8 mouse cellular contexts compared by ENCODE assay signal in the genomic region with DNA sequence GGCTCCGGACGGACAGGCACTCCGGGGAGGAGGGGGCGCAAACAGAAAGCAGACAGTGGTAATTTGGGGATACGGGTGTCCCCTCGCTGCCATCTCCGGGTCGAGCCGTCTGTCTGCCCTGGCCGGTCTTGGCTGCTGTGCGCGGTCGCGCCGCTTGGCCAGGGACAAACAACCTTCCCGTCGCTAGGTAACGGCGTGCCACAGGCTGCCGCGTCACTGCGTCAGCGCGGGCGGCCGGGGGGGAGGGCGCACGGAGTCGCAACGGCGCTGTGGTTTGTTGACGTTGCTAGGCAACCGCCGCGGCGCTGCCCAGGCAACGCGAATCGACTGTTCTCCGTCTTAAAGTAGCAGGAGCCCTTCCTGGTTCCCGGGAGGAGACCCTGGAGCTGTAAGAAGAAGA. TPM values are rescaled to one million over a fixed set of nuclear protein-coding genes. Genes with fewer than 3 reads are reported as not detected.
DNase-seq lines count a peak whose midpoint lies in the region; ATAC-seq and TF ChIP-seq lines count a peak whose summit lies in the region.

No protein-coding gene starts in this region.

- ATAC-seq in embryonic facial prominence, embryonic 13.5 days (ENCODE audit: insufficient number of reproducible peaks, insufficient read depth, low FRiP score, low TSS enrichment, low read depth) = peak; percentile 85
- ATAC-seq in limb, embryonic 13.5 days (ENCODE audit: low FRiP score, low read depth) = peak; percentile 95
- peak; percentile 95 for ATAC-seq in midbrain, embryonic 15.5 days (replicated peaks)

- H3K36me3 ChIP-seq in embryonic facial prominence, embryonic 13.5 days = no peaks in the 10 kb centered on the region
- no peaks in the 10 kb centered on the region for H3K36me3 ChIP-seq in heart, adult 2 months (ENCODE audit: control insufficient read depth, insufficient read depth, low read length)
- H3K36me3 ChIP-seq in kidney, adult 2 months (ENCODE audit: control insufficient read depth, insufficient read depth, low read length) = no peaks in the 10 kb centered on the region
- no peaks in the 10 kb centered on the region for H3K36me3 ChIP-seq in limb, embryonic 13.5 days
- H3K36me3 ChIP-seq in midbrain, embryonic 15.5 days (replicated peaks) = no peaks in the 10 kb centered on the region

- peak; percentile 68 for TF ChIP-seq POLR2A in heart, adult 2 months (IDR thresholded peaks at IDR 0.05; ENCODE audit: insufficient read depth, low read depth, low read length)
- TF ChIP-seq POLR2A in kidney, adult 2 months (IDR thresholded peaks at IDR 0.05; ENCODE audit: low read depth, low read length) = no peak

- peak overlapping the region; percentile 53 for H3K4me3 ChIP-seq in embryonic facial prominence, embryonic 13.5 days
- peak overlapping the region; percentile 55 for H3K4me3 ChIP-seq in heart, adult 2 months
- peak overlapping the region; percentile 45 for H3K4me3 ChIP-seq in kidney, adult 2 months (ENCODE audit: insufficient read depth, low read depth, low read length)
- peak overlapping the region; percentile 49 for H3K4me3 ChIP-seq in limb, embryonic 13.5 days
- H3K4me3 ChIP-seq in midbrain, embryonic 15.5 days = peak overlapping the region; percentile 50

- under 1% methylated on average over 41 of the region's 41 CpGs for WGBS in embryonic facial prominence, embryonic 13.5 days
- WGBS in heart, adult 2 months = 1% methylated on average over 41 of the region's 41 CpGs
- under 1% methylated on average over 41 of the region's 41 CpGs for WGBS in kidney, adult 2 months
- WGBS in limb, embryonic 13.5 days = under 1% methylated on average over 40 of the region's 41 CpGs
- WGBS in midbrain, embryonic 15.5 days = under 1% methylated on average over 41 of the region's 41 CpGs

- H3K27me3 ChIP-seq in embryonic facial prominence, embryonic 13.5 days = peaks cover 45% of the 10 kb centered on the region
- no peaks in the 10 kb centered on the region for H3K27me3 ChIP-seq in heart, adult 2 months (ENCODE audit: control insufficient read depth, insufficient read depth, low read length)
- H3K27me3 ChIP-seq in kidney, adult 2 months (replicated peaks; ENCODE audit: control insufficient read depth, insufficient read depth, low read length) = no peaks in the 10 kb centered on the region
- peaks cover 68% of the 10 kb centered on the region for H3K27me3 ChIP-seq in limb, embryonic 13.5 days
- no peaks in the 10 kb centered on the region; the same call in 1 of the 2 replicates for H3K27me3 ChIP-seq in midbrain, embryonic 15.5 days (replicated peaks)

- H3K9me3 ChIP-seq in embryonic facial prominence, embryonic 13.5 days = no peaks in the 10 kb centered on the region
- H3K9me3 ChIP-seq in limb, embryonic 13.5 days = no peaks in the 10 kb centered on the region
- H3K9me3 ChIP-seq in midbrain, embryonic 15.5 days = no peaks in the 10 kb centered on the region

- H3K27ac ChIP-seq in embryonic facial prominence, embryonic 13.5 days = no peak overlapping the region
- H3K27ac ChIP-seq in heart, adult 2 months = peak overlapping the region; percentile 82
- 0 out of 2 replicates have a peak overlapping the region, but pooled peaks have one; percentile 4 for H3K27ac ChIP-seq in kidney, adult 2 months (ENCODE audit: insufficient read depth, low read depth, low read length)
- no peak overlapping the region; the same call in 1 of the 2 replicates for H3K27ac ChIP-seq in limb, embryonic 13.5 days
- peak overlapping the region; percentile 64 for H3K27ac ChIP-seq in midbrain, embryonic 15.5 days

- H3K4me1 ChIP-seq in embryonic facial prominence, embryonic 13.5 days = peaks cover 11% of the 10 kb centered on the region
- H3K4me1 ChIP-seq in heart, adult 2 months (ENCODE audit: control insufficient read depth, insufficient read depth, low read length) = peaks cover 12% of the 10 kb centered on the region
- H3K4me1 ChIP-seq in kidney, adult 2 months (ENCODE audit: control insufficient read depth, insufficient read depth, low read length) = peaks cover 7% of the 10 kb centered on the region; the same call in 1 of the 2 replicates
- H3K4me1 ChIP-seq in limb, embryonic 13.5 days = peaks cover 10% of the 10 kb centered on the region
- H3K4me1 ChIP-seq in midbrain, embryonic 15.5 days = peaks cover 13% of the 10 kb centered on the region

- peak overlapping the region; percentile 65 for H3K9ac ChIP-seq in embryonic facial prominence, embryonic 13.5 days
- peak overlapping the region; percentile 67 for H3K9ac ChIP-seq in heart, adult 2 months (ENCODE audit: low read depth, low read length)
- H3K9ac ChIP-seq in limb, embryonic 13.5 days = peak overlapping the region; percentile 62
- peak overlapping the region; percentile 37 for H3K9ac ChIP-seq in midbrain, embryonic 15.5 days

- peak overlapping the region; percentile 88 for H3K4me2 ChIP-seq in embryonic facial prominence, embryonic 13.5 days
- peak overlapping the region; percentile 74 for H3K4me2 ChIP-seq in limb, embryonic 13.5 days (replicated peaks)
- H3K4me2 ChIP-seq in midbrain, embryonic 15.5 days = peak overlapping the region; percentile 81

- no peaks in the 10 kb centered on the region for H3K79me2 ChIP-seq in heart, adult 2 months (replicated peaks; ENCODE audit: control insufficient read depth, insufficient read depth, low read length)

- peak; percentile 54 for TF ChIP-seq CTCF in heart, adult 2 months (IDR thresholded peaks at IDR 0.05)
- TF ChIP-seq CTCF in kidney, adult 2 months (conservative IDR thresholded peaks at IDR 0.05; ENCODE audit: insufficient read depth, insufficient read length, low read depth, low read length) = no peak; the same call in 1 of the 2 replicates

- intact Hi-C loops in heart, adult 2 months (cut with DNase I) = no loop called here

- DNase-seq in 416B (ENCODE audit: low read depth) = peak; percentile 93
- peak; percentile 91 for DNase-seq in adrenal gland, postnatal 4 days (ENCODE audit: low spot score in 2 of 2)
- peak; percentile 96 to 98 for DNase-seq in heart, adult 2 months
- peak; percentile 98 for DNase-seq in kidney, adult 2 months
- DNase-seq in spleen, adult 18-20 months = peak; percentile 89 to 92

- TF ChIP-seq EP300 in heart, adult 2 months (IDR thresholded peaks at IDR 0.05; ENCODE audit: insufficient read depth, low read depth, low read length) = peak; percentile 72

RNA-seq across cellular contexts. Expression of a gene that starts 10.1 kb away (rescaled TPM):
- total RNA-seq in adrenal gland, postnatal 4 days (2021) = under 1 TPM; 0.85 to 0.98 TPM
- 0.06 and 0.23 TPM in 2 replicates for polyA plus RNA-seq in embryonic facial prominence, embryonic 13.5 days (2015; fragmentation: Nextera tagmentation; extraction: Ambion mirVana)
- 1 to 10 TPM in 1 of 2 experiments, under 1 TPM in 1; 0.89 to 1.1 TPM for total RNA-seq in heart, adult 2 months (2021)
- polyA plus RNA-seq in heart, adult 2 months (2012; rRNA removed) = 0.94 and 1.1 TPM in 2 replicates
- 0.17 and 0.19 TPM in 2 replicates for polyA plus RNA-seq in kidney, adult 2 months (2012; rRNA removed)
- 0.23 and 0.27 TPM in 2 replicates for polyA plus RNA-seq in limb, embryonic 13.5 days (2015; fragmentation: Nextera tagmentation; extraction: Ambion mirVana)
- 0.08 TPM in 1 of 2 replicates, not detected in the other for polyA plus RNA-seq in midbrain, embryonic 15.5 days (2015; fragmentation: Nextera tagmentation; extraction: Ambion mirVana)

RNA-seq across cellular contexts. Expression of a gene that starts 24.7 kb away (rescaled TPM):
- 10 to 100 TPM; 38.6 to 45.2 TPM for total RNA-seq in adrenal gland, postnatal 4 days (2021)
- 93.2 and 106 TPM in 2 replicates for polyA plus RNA-seq in embryonic facial prominence, embryonic 13.5 days (2015; fragmentation: Nextera tagmentation; extraction: Ambion mirVana)
- total RNA-seq in heart, adult 2 months (2021) = 10 to 100 TPM; 46.8 to 48.6 TPM
- polyA plus RNA-seq in heart, adult 2 months (2012; rRNA removed) = 47.1 and 49.1 TPM in 2 replicates
- polyA plus RNA-seq in kidney, adult 2 months (2012; rRNA removed) = 27.6 and 31.9 TPM in 2 replicates
- 89.1 and 96.4 TPM in 2 replicates for polyA plus RNA-seq in limb, embryonic 13.5 days (2015; fragmentation: Nextera tagmentation; extraction: Ambion mirVana)
- 80.2 and 83.3 TPM in 2 replicates for polyA plus RNA-seq in midbrain, embryonic 15.5 days (2015; fragmentation: Nextera tagmentation; extraction: Ambion mirVana)

RNA-seq across cellular contexts. Expression of a gene that starts 37.5 kb away (rescaled TPM):
- 10 to 100 TPM; 19.3 to 28.8 TPM for total RNA-seq in adrenal gland, postnatal 4 days (2021)
- polyA plus RNA-seq in embryonic facial prominence, embryonic 13.5 days (2015; fragmentation: Nextera tagmentation; extraction: Ambion mirVana) = 10.2 and 11.7 TPM in 2 replicates
- 100 to 1,000 TPM; 114 to 136 TPM for total RNA-seq in heart, adult 2 months (2021)
- 273 and 340 TPM in 2 replicates for polyA plus RNA-seq in heart, adult 2 months (2012; rRNA removed)
- polyA plus RNA-seq in kidney, adult 2 months (2012; rRNA removed) = 7.6 and 19.1 TPM in 2 replicates
- polyA plus RNA-seq in limb, embryonic 13.5 days (2015; fragmentation: Nextera tagmentation; extraction: Ambion mirVana) = 20.2 and 20.9 TPM in 2 replicates
- 112 and 121 TPM in 2 replicates for polyA plus RNA-seq in midbrain, embryonic 15.5 days (2015; fragmentation: Nextera tagmentation; extraction: Ambion mirVana)

RNA-seq across cellular contexts. Expression of a gene that starts 39.4 kb away (rescaled TPM):
- 10 to 100 TPM; 14.1 to 16.1 TPM for total RNA-seq in adrenal gland, postnatal 4 days (2021)
- 29.4 and 30.5 TPM in 2 replicates for polyA plus RNA-seq in embryonic facial prominence, embryonic 13.5 days (2015; fragmentation: Nextera tagmentation; extraction: Ambion mirVana)
- 1 to 10 TPM; 9.3 to 9.7 TPM for total RNA-seq in heart, adult 2 months (2021)
- polyA plus RNA-seq in heart, adult 2 months (2012; rRNA removed) = 4.4 and 4.7 TPM in 2 replicates
- 5.3 and 5.9 TPM in 2 replicates for polyA plus RNA-seq in kidney, adult 2 months (2012; rRNA removed)
- 29.9 and 31.8 TPM in 2 replicates for polyA plus RNA-seq in limb, embryonic 13.5 days (2015; fragmentation: Nextera tagmentation; extraction: Ambion mirVana)
- polyA plus RNA-seq in midbrain, embryonic 15.5 days (2015; fragmentation: Nextera tagmentation; extraction: Ambion mirVana) = 22.0 and 25.1 TPM in 2 replicates

RNA-seq across cellular contexts. Expression of a gene that starts 39.6 kb away (rescaled TPM):
- 1 to 10 TPM; 9.1 to 9.6 TPM for total RNA-seq in adrenal gland, postnatal 4 days (2021)
- 8.3 and 12.6 TPM in 2 replicates for polyA plus RNA-seq in embryonic facial prominence, embryonic 13.5 days (2015; fragmentation: Nextera tagmentation; extraction: Ambion mirVana)
- 10 to 100 TPM; 43.9 to 45.1 TPM for total RNA-seq in heart, adult 2 months (2021)
- 23.5 and 30.1 TPM in 2 replicates for polyA plus RNA-seq in heart, adult 2 months (2012; rRNA removed)
- 5.9 and 6.8 TPM in 2 replicates for polyA plus RNA-seq in kidney, adult 2 months (2012; rRNA removed)
- polyA plus RNA-seq in limb, embryonic 13.5 days (2015; fragmentation: Nextera tagmentation; extraction: Ambion mirVana) = 9.0 and 9.6 TPM in 2 replicates
- polyA plus RNA-seq in midbrain, embryonic 15.5 days (2015; fragmentation: Nextera tagmentation; extraction: Ambion mirVana) = 2.1 and 2.5 TPM in 2 replicates

Comparison
In these comparisons a context has a peak if more than half of its experiments do, and no peak if none do; other contexts are left out.
1. H3K27ac ChIP-seq: peak in heart, adult 2 months (single experiment), kidney, adult 2 months (single experiment) and midbrain, embryonic 15.5 days (single experiment); none in embryonic facial prominence, embryonic 13.5 days (single experiment) and limb, embryonic 13.5 days (single experiment).
2. Peak in every context shown above with its lines, with median percentiles within 50 percentile points of each other: DNase-seq, ATAC-seq, H3K4me2 ChIP-seq, H3K4me3 ChIP-seq and H3K9ac ChIP-seq.